Mouse (Mus musculus): ENCODE results near the gene Kcnh7. TPM values are rescaled to one million over a fixed set of nuclear protein-coding genes. Genes with fewer than 3 reads are reported as not detected.

Kcnh7 gene
- polyA plus RNA-seq (2011; ENCODE audit: insufficient read depth, insufficient read length, low read depth, missing spikeins): 0.27 TPM in 1 of 2 replicates, not detected in the other

GRCm38 (mm10) chr2:63183563-63184545 is at the start of gene Kcnh7:
TSS of gene Kcnh7 (minus strand) at chr2:63184287.
- Histone ChIP-seq H3K27ac (ENCODE audit: insufficient read depth, low read length) (no peak within 1 kb of the TSS), H3K9ac (ENCODE audit: low read depth, poor library complexity, severe bottlenecking) (peak within 1 kb of the TSS; percentile 40; the same call in 1 of the 2 replicates), H3K4me3 (ENCODE audit: low read depth, low read length) (peak within 1 kb of the TSS; percentile 58), H3K27me3 (ENCODE audit: control insufficient read depth, insufficient read depth, low read length, poor library complexity, severe bottlenecking) (peaks cover 2% of the 10 kb centered on the region; the same call in 1 of the 2 replicates), H3K4me1 (ENCODE audit: control insufficient read depth, insufficient read depth, low read length) (no peaks in the 10 kb centered on the region), H3K9me3 (replicated peaks; ENCODE audit: control insufficient read depth, insufficient read depth, low read length, poor library complexity, severe bottlenecking) (no peaks in the 10 kb centered on the region), H3K36me3 (ENCODE audit: control insufficient read depth, insufficient read depth, low read length, poor library complexity, severe bottlenecking) (no peaks in the 10 kb centered on the region)
- TF ChIP-seq EP300 (IDR thresholded peaks at IDR 0.05; ENCODE audit: insufficient read depth, low read depth, low read length): no peak

DNA sequence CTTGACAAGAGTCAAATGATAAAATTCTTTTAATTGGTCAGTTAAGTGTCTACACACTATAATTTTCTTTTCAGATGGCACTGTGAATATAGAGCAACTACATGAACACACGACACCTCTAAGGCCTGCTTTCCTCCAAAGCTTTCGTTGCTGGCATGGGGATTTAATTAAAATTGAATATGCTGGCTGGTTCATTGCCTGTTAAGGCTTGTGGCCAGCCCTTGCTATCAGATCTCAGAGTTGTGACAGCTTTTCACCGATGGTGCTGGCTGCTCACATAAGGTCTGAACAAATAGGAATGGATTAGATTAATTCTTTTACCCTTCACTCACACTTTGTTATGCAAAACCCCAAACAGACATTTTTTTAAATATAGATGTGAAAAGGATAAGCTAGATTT is 23.3 kb upstream of the Kcnh7 start:
- H3K36me3 ChIP-seq (ENCODE audit: control insufficient read depth, insufficient read depth, low read length, poor library complexity, severe bottlenecking): no peaks in the 10 kb centered on the region
- H3K4me3 ChIP-seq (ENCODE audit: low read depth, low read length): no peak overlapping the region
- no peaks in the 10 kb centered on the region for H3K9me3 ChIP-seq (replicated peaks; ENCODE audit: control insufficient read depth, insufficient read depth, low read length, poor library complexity, severe bottlenecking)
- H3K27ac ChIP-seq (ENCODE audit: insufficient read depth, low read length): no peak overlapping the region
- H3K4me1 ChIP-seq (ENCODE audit: control insufficient read depth, insufficient read depth, low read length): no peaks in the 10 kb centered on the region
- H3K9ac ChIP-seq (ENCODE audit: low read depth, poor library complexity, severe bottlenecking): no peak overlapping the region
- TF ChIP-seq POLR2A (IDR thresholded peaks at IDR 0.05; ENCODE audit: insufficient read depth, low read length): no peak
- no peak for TF ChIP-seq EP300 (IDR thresholded peaks at IDR 0.05; ENCODE audit: insufficient read depth, low read depth, low read length)
- no peak for TF ChIP-seq CTCF (IDR thresholded peaks at IDR 0.05; ENCODE audit: low read depth, low read length)
- no peaks in the 10 kb centered on the region for H3K27me3 ChIP-seq (ENCODE audit: control insufficient read depth, insufficient read depth, low read length, poor library complexity, severe bottlenecking)

- no peak for TF ChIP-seq CTCF (IDR thresholded peaks at IDR 0.05; ENCODE audit: low read depth, low read length)
- TF ChIP-seq EP300 (IDR thresholded peaks at IDR 0.05; ENCODE audit: insufficient read depth, low read depth, low read length): no peak
- no peak for TF ChIP-seq POLR2A (IDR thresholded peaks at IDR 0.05; ENCODE audit: insufficient read depth, low read length)
- no peak overlapping the region for H3K4me3 ChIP-seq (ENCODE audit: low read depth, low read length)
- H3K9ac ChIP-seq (ENCODE audit: low read depth, poor library complexity, severe bottlenecking): no peak overlapping the region
- H3K4me1 ChIP-seq (ENCODE audit: control insufficient read depth, insufficient read depth, low read length): no peaks in the 10 kb centered on the region
- H3K27ac ChIP-seq (ENCODE audit: insufficient read depth, low read length): no peak overlapping the region
- no peaks in the 10 kb centered on the region for H3K9me3 ChIP-seq (replicated peaks; ENCODE audit: control insufficient read depth, insufficient read depth, low read length, poor library complexity, severe bottlenecking)
- H3K36me3 ChIP-seq (ENCODE audit: control insufficient read depth, insufficient read depth, low read length, poor library complexity, severe bottlenecking): no peaks in the 10 kb centered on the region
- peaks cover 2% of the 10 kb centered on the region; the same call in 1 of the 2 replicates for H3K27me3 ChIP-seq (ENCODE audit: control insufficient read depth, insufficient read depth, low read length, poor library complexity, severe bottlenecking)
These were observed 1.9 kb upstream of the Kcnh7 start for GRCm38 (mm10) chr2:63186014-63186413.

GRCm38 (mm10) chr2:63184551-63185430 is 704 bp upstream of the Kcnh7 start:
- Histone ChIP-seq H3K9ac (ENCODE audit: low read depth, poor library complexity, severe bottlenecking) (peak overlapping the region; percentile 40; the same call in 1 of the 2 replicates), H3K4me3 (ENCODE audit: low read depth, low read length) (peak overlapping the region; percentile 36)

DNA sequence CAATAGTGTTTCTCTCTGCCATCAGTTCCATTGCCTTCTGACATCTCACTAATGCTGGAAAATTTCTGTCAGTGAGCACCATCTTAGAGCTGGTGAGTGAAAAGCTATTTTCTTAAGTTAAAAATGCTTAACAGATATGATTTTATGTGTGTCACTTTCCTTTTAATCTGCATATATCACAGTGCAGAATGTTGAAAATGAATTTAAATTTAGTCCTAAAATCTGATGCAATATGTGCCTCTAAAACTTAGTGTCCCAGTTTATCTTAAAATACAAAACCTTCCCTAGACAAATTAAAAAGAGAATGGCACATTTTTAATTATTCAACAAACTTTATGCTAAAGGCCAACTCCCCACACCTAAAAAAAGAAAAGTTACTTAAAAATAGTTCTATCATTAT is 30.4 kb downstream of the Kcnh7 start:
- Histone ChIP-seq H3K36me3 (ENCODE audit: control insufficient read depth, insufficient read depth, low read length, poor library complexity, severe bottlenecking) (no peaks in the 10 kb centered on the region), H3K27me3 (ENCODE audit: control insufficient read depth, insufficient read depth, low read length, poor library complexity, severe bottlenecking) (no peaks in the 10 kb centered on the region), H3K4me3 (ENCODE audit: low read depth, low read length) (no peak overlapping the region), H3K9me3 (replicated peaks; ENCODE audit: control insufficient read depth, insufficient read depth, low read length, poor library complexity, severe bottlenecking) (no peaks in the 10 kb centered on the region), H3K4me1 (ENCODE audit: control insufficient read depth, insufficient read depth, low read length) (no peaks in the 10 kb centered on the region), H3K27ac (ENCODE audit: insufficient read depth, low read length) (no peak overlapping the region), H3K9ac (ENCODE audit: low read depth, poor library complexity, severe bottlenecking) (no peak overlapping the region)
- TF ChIP-seq POLR2A (IDR thresholded peaks at IDR 0.05; ENCODE audit: insufficient read depth, low read length) (no peak), EP300 (IDR thresholded peaks at IDR 0.05; ENCODE audit: insufficient read depth, low read depth, low read length) (no peak), CTCF (IDR thresholded peaks at IDR 0.05; ENCODE audit: low read depth, low read length) (no peak)

More at GRCm38 (mm10) chr2:63184551-63185430, 704 bp upstream of the Kcnh7 start:
- Histone ChIP-seq H3K27ac (ENCODE audit: insufficient read depth, low read length) (no peak overlapping the region), H3K27me3 (ENCODE audit: control insufficient read depth, insufficient read depth, low read length, poor library complexity, severe bottlenecking) (peaks cover 2% of the 10 kb centered on the region; the same call in 1 of the 2 replicates), H3K9me3 (replicated peaks; ENCODE audit: control insufficient read depth, insufficient read depth, low read length, poor library complexity, severe bottlenecking) (no peaks in the 10 kb centered on the region), H3K36me3 (ENCODE audit: control insufficient read depth, insufficient read depth, low read length, poor library complexity, severe bottlenecking) (no peaks in the 10 kb centered on the region), H3K4me1 (ENCODE audit: control insufficient read depth, insufficient read depth, low read length) (no peaks in the 10 kb centered on the region)
- TF ChIP-seq EP300 (IDR thresholded peaks at IDR 0.05; ENCODE audit: insufficient read depth, low read depth, low read length): no peak
- TF ChIP-seq CTCF (IDR thresholded peaks at IDR 0.05; ENCODE audit: low read depth, low read length): no peak
- TF ChIP-seq POLR2A (IDR thresholded peaks at IDR 0.05; ENCODE audit: insufficient read depth, low read length): no peak
